Mouse (Mus musculus): ENCODE measurements at regions not wholly inside any gene's neighbourhood (a gene's known extent, or its start where the extent isn't known, plus 50 kb on each side); places are given as distances from the start of the nearest gene placed in this dataset.
"Not testable (repeated sequence)": the region's sequence is repeated elsewhere in the genome, so short reads cannot be mapped to it uniquely, and the experiment has no call there.

- Histone ChIP-seq H3K27me3 (peaks cover 9% of the 10 kb centered on the region; the same call in 1 of the 2 replicates), H3K4me2 (peak overlapping the region; percentile 68), H3K4me3 (peak overlapping the region; percentile 36), H3K27ac (no peak overlapping the region), H3K36me3 (no peaks in the 10 kb centered on the region), H3K4me1 (peaks cover 15% of the 10 kb centered on the region), H3K9me3 (no peaks in the 10 kb centered on the region), H3K9ac (no peak overlapping the region)
- WGBS: 1% methylated on average over 5 of the region's 5 CpGs
- no peak for ATAC-seq (ENCODE audit: borderline replicate concordance, extremely low read depth, low FRiP score, low TSS enrichment)
These were observed 180.3 kb downstream of the 1700010I14Rik start for GRCm38 (mm10) chr17:9168411-9168810.

- Histone ChIP-seq H3K9me3 (no peaks in the 10 kb centered on the region), H3K27ac (no peak overlapping the region), H3K36me3 (no peaks in the 10 kb centered on the region), H3K4me3 (no peak overlapping the region), H3K4me2 (peak overlapping the region; percentile 34), H3K27me3 (peaks cover 9% of the 10 kb centered on the region; the same call in 1 of the 2 replicates), H3K9ac (no peak overlapping the region), H3K4me1 (peaks cover 15% of the 10 kb centered on the region)
- ATAC-seq (ENCODE audit: borderline replicate concordance, extremely low read depth, low FRiP score, low TSS enrichment): no peak
- WGBS: 7% methylated on average over 11 of the region's 11 CpGs
These were observed 181.2 kb downstream of the 1700010I14Rik start for GRCm38 (mm10) chr17:9169371-9169770.

- WGBS: 82% methylated on average over 5 of the region's 5 CpGs
- H3K27ac ChIP-seq: no peak overlapping the region
- H3K4me2 ChIP-seq: no peak overlapping the region
- H3K36me3 ChIP-seq: no peaks in the 10 kb centered on the region
- H3K4me1 ChIP-seq: no peaks in the 10 kb centered on the region
- no peak overlapping the region for H3K4me3 ChIP-seq
- no peaks in the 10 kb centered on the region for H3K9me3 ChIP-seq
- no peak overlapping the region for H3K9ac ChIP-seq
- no peaks in the 10 kb centered on the region for H3K27me3 ChIP-seq
- ATAC-seq (ENCODE audit: borderline replicate concordance, extremely low read depth, low FRiP score, low TSS enrichment): no peak
These were observed 209.0 kb downstream of the 1700010I14Rik start for GRCm38 (mm10) chr17:9197160-9197559.

DNA sequence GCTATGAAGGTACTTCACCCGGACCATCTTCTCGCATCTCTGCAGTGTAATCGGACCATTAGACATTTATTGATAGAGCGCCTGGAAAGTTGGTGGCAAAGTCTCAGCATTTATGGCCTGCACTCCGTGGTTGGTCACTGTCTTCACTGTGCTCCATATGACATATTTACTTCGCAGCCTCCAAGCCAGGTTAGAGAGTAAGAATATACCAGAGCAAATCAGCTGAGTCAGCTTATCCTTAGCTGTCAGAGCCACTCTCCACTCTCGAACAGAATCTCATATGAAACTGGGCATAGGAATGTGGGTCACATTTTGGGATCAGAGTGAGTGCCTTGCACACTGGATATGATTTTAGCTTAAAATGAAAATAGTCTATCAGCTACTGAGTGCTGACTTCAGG is 212.3 kb downstream of the 1700010I14Rik start:
- Histone ChIP-seq H3K9me3 (no peaks in the 10 kb centered on the region), H3K9ac (no peak overlapping the region), H3K27me3 (no peaks in the 10 kb centered on the region), H3K4me3 (no peak overlapping the region), H3K4me1 (no peaks in the 10 kb centered on the region), H3K36me3 (no peaks in the 10 kb centered on the region), H3K4me2 (no peak overlapping the region), H3K27ac (no peak overlapping the region)
- no peak for ATAC-seq (ENCODE audit: borderline replicate concordance, extremely low read depth, low FRiP score, low TSS enrichment)
- 83% methylated on average over 7 of the region's 7 CpGs for WGBS

- no peaks in the 10 kb centered on the region for H3K36me3 ChIP-seq
- H3K27me3 ChIP-seq: no peaks in the 10 kb centered on the region
- H3K4me3 ChIP-seq: no peak overlapping the region
- no peak for ATAC-seq (ENCODE audit: borderline replicate concordance, extremely low read depth, low FRiP score, low TSS enrichment)
- no peaks in the 10 kb centered on the region for H3K9me3 ChIP-seq
- no peaks in the 10 kb centered on the region for H3K4me1 ChIP-seq
- H3K27ac ChIP-seq: no peak overlapping the region
- no peak overlapping the region for H3K9ac ChIP-seq
- WGBS: 25% methylated on average over 2 of the region's 2 CpGs
- no peak overlapping the region for H3K4me2 ChIP-seq
These were observed 214.4 kb downstream of the 1700010I14Rik start for GRCm38 (mm10) chr17:9202496-9202895.

- Histone ChIP-seq H3K27ac (no peak overlapping the region), H3K9me3 (no peaks in the 10 kb centered on the region), H3K27me3 (no peaks in the 10 kb centered on the region), H3K4me2 (no peak overlapping the region), H3K4me1 (no peaks in the 10 kb centered on the region), H3K9ac (no peak overlapping the region), H3K36me3 (no peaks in the 10 kb centered on the region), H3K4me3 (no peak overlapping the region)
- no peak for ATAC-seq (ENCODE audit: borderline replicate concordance, extremely low read depth, low FRiP score, low TSS enrichment)
- WGBS: 77% methylated on average over 2 of the region's 2 CpGs
These were observed 211.2 kb upstream of the Gm17728 start for GRCm38 (mm10) chr17:9210626-9211025.

GRCm38 (mm10) chr17:9223097-9223496 is 198.8 kb upstream of the Gm17728 start:
- H3K9me3 ChIP-seq: no peaks in the 10 kb centered on the region
- H3K4me1 ChIP-seq: no peaks in the 10 kb centered on the region
- H3K4me3 ChIP-seq: no peak overlapping the region
- H3K27ac ChIP-seq: no peak overlapping the region
- ATAC-seq (ENCODE audit: borderline replicate concordance, extremely low read depth, low FRiP score, low TSS enrichment): no peak
- H3K36me3 ChIP-seq: no peaks in the 10 kb centered on the region
- H3K4me2 ChIP-seq: no peak overlapping the region
- WGBS: 78% methylated on average over 4 of the region's 4 CpGs
- no peak overlapping the region for H3K9ac ChIP-seq
- H3K27me3 ChIP-seq: no peaks in the 10 kb centered on the region

GRCm38 (mm10) chr17:9227872-9228575 is 193.8 kb upstream of the Gm17728 start:
- 61% methylated on average over 10 of the region's 10 CpGs for WGBS
- H3K9ac ChIP-seq: no peak overlapping the region
- H3K36me3 ChIP-seq: no peaks in the 10 kb centered on the region
- H3K9me3 ChIP-seq: no peaks in the 10 kb centered on the region
- H3K4me3 ChIP-seq: no peak overlapping the region
- H3K27me3 ChIP-seq: no peaks in the 10 kb centered on the region
- no peaks in the 10 kb centered on the region for H3K4me1 ChIP-seq
- H3K4me2 ChIP-seq: no peak overlapping the region
- ATAC-seq (ENCODE audit: borderline replicate concordance, extremely low read depth, low FRiP score, low TSS enrichment): no peak
- H3K27ac ChIP-seq: no peak overlapping the region

- H3K27me3 ChIP-seq: no peaks in the 10 kb centered on the region
- H3K4me2 ChIP-seq: no peak overlapping the region
- no peaks in the 10 kb centered on the region for H3K36me3 ChIP-seq
- H3K27ac ChIP-seq: no peak overlapping the region
- no peak overlapping the region for H3K4me3 ChIP-seq
- no peak overlapping the region for H3K9ac ChIP-seq
- no peak for ATAC-seq (ENCODE audit: borderline replicate concordance, extremely low read depth, low FRiP score, low TSS enrichment)
- H3K4me1 ChIP-seq: no peaks in the 10 kb centered on the region
- WGBS: 62% methylated on average over 6 of the region's 6 CpGs
- H3K9me3 ChIP-seq: no peaks in the 10 kb centered on the region
These were observed 186.7 kb upstream of the Gm17728 start for GRCm38 (mm10) chr17:9235141-9235571.

GRCm38 (mm10) chr17:9258646-9259170 is 163.2 kb upstream of the Gm17728 start:
- H3K36me3 ChIP-seq: no peaks in the 10 kb centered on the region
- WGBS: 36% methylated on average over 5 of the region's 5 CpGs
- no peak for ATAC-seq (ENCODE audit: borderline replicate concordance, extremely low read depth, low FRiP score, low TSS enrichment)

GRCm38 (mm10) chr17:9268776-9269175 is 153.1 kb upstream of the Gm17728 start:
- Histone ChIP-seq H3K36me3 (no peaks in the 10 kb centered on the region), H3K27me3 (no peaks in the 10 kb centered on the region), H3K9me3 (no peaks in the 10 kb centered on the region), H3K4me1 (no peaks in the 10 kb centered on the region), H3K4me2 (no peak overlapping the region), H3K4me3 (no peak overlapping the region), H3K27ac (no peak overlapping the region), H3K9ac (no peak overlapping the region)
- ATAC-seq (ENCODE audit: borderline replicate concordance, extremely low read depth, low FRiP score, low TSS enrichment): no peak
- WGBS: 76% methylated on average over 3 of the region's 3 CpGs

More at GRCm38 (mm10) chr17:9258646-9259170, 163.2 kb upstream of the Gm17728 start:
- Histone ChIP-seq H3K27me3 (no peaks in the 10 kb centered on the region), H3K27ac (no peak overlapping the region), H3K4me2 (no peak overlapping the region), H3K9me3 (no peaks in the 10 kb centered on the region), H3K9ac (no peak overlapping the region), H3K4me1 (no peaks in the 10 kb centered on the region), H3K4me3 (no peak overlapping the region)

GRCm38 (mm10) chr17:9278046-9278445 is 143.8 kb upstream of the Gm17728 start:
- not testable (repeated sequence) for H3K4me1 ChIP-seq; H3K36me3 ChIP-seq; H3K9me3 ChIP-seq; H3K27me3 ChIP-seq; H3K9ac ChIP-seq; H3K27ac ChIP-seq; H3K4me2 ChIP-seq; ATAC-seq (ENCODE audit: borderline replicate concordance, extremely low read depth, low FRiP score, low TSS enrichment); H3K4me3 ChIP-seq
- 38% methylated on average over 3 of the region's 3 CpGs for WGBS
